Mouse (Mus musculus): ENCODE data around the gene Aldoc. TPM values are rescaled to one million over a fixed set of nuclear protein-coding genes. Genes with fewer than 3 reads are reported as not detected.

Aldoc gene
- polyA plus RNA-seq, 1 experiment from 2014 or later, result 10.2 TPM

GRCm38 (mm10) chr11:78328512-78329056 lies 5.8 kb downstream of the Aldoc start:
- under 1% methylated on average over 41 of the region's 41 CpGs for WGBS
- Histone ChIP-seq H3K27me3 (ENCODE audit: insufficient read depth, low read length) (no peaks in the 10 kb centered on the region), H3K9ac (replicated peaks; ENCODE audit: low read length) (peak overlapping the region; percentile 77), H3K9me3 (ENCODE audit: low read length) (no peaks in the 10 kb centered on the region), H3K36me3 (ENCODE audit: insufficient read depth, low read length) (no peaks in the 10 kb centered on the region), H3K4me3 (ENCODE audit: low read length) (peak overlapping the region; percentile 80), H3K4me1 (ENCODE audit: insufficient read depth, low read length) (peaks cover 7% of the 10 kb centered on the region; the same call in 1 of the 2 replicates), H3K27ac (ENCODE audit: low read length) (no peak overlapping the region), H3K4me2 (replicated peaks; ENCODE audit: low read depth, low read length) (peak overlapping the region; percentile 79)
- no peak for ATAC-seq (ENCODE audit: low FRiP score, low TSS enrichment)

GRCm38 (mm10) chr11:78332676-78333075 lies 9.9 kb downstream of the Aldoc start:
- H3K4me1 ChIP-seq (ENCODE audit: insufficient read depth, low read length), result peaks cover 7% of the 10 kb centered on the region; the same call in 1 of the 2 replicates
- peaks cover 11% of the 10 kb centered on the region for H3K36me3 ChIP-seq (ENCODE audit: insufficient read depth, low read length)
- no peak for ATAC-seq (ENCODE audit: low FRiP score, low TSS enrichment)
- H3K9ac ChIP-seq (replicated peaks; ENCODE audit: low read length), result no peak overlapping the region
- no peak overlapping the region for H3K4me3 ChIP-seq (ENCODE audit: low read length)
- H3K27ac ChIP-seq (ENCODE audit: low read length), result no peak overlapping the region
- H3K9me3 ChIP-seq (ENCODE audit: low read length), result no peaks in the 10 kb centered on the region
- no peak overlapping the region for H3K4me2 ChIP-seq (replicated peaks; ENCODE audit: low read depth, low read length)
- 90% methylated on average over 12 of the region's 12 CpGs for WGBS
- H3K27me3 ChIP-seq (ENCODE audit: insufficient read depth, low read length), result no peaks in the 10 kb centered on the region

DNA sequence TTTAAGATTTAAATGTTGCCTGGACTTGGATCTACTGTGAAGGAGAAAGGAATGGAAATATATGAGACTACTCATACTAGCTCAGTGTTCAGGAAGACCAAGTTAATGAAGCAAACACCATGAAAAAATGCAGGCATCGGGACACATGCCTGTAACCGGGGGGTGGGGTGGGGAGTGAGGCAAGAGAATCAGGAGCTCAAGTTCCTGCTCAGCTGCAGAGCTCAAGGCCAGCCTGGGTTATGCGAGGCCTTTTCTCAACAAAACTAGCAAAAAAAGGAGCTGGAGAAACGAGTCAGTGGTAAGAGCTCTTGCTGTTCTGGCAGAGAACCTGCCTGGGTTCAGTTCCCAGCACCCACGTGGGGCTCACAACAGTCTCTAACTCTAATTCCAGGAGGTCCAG lies 11.2 kb downstream of the Aldoc start:
- peaks cover 12% of the 10 kb centered on the region for H3K36me3 ChIP-seq (ENCODE audit: insufficient read depth, low read length)
- H3K9ac ChIP-seq (replicated peaks; ENCODE audit: low read length), result no peak overlapping the region
- ATAC-seq (ENCODE audit: low FRiP score, low TSS enrichment), result no peak
- 73% methylated on average over 5 of the region's 5 CpGs for WGBS
- H3K4me3 ChIP-seq (ENCODE audit: low read length), result no peak overlapping the region
- H3K27me3 ChIP-seq (ENCODE audit: insufficient read depth, low read length), result no peaks in the 10 kb centered on the region
- no peaks in the 10 kb centered on the region for H3K9me3 ChIP-seq (ENCODE audit: low read length)
- no peak overlapping the region for H3K27ac ChIP-seq (ENCODE audit: low read length)
- peaks cover 5% of the 10 kb centered on the region; the same call in 1 of the 2 replicates for H3K4me1 ChIP-seq (ENCODE audit: insufficient read depth, low read length)
- no peak overlapping the region for H3K4me2 ChIP-seq (replicated peaks; ENCODE audit: low read depth, low read length)

- Histone ChIP-seq H3K4me2 (replicated peaks; ENCODE audit: low read depth, low read length) (no peak overlapping the region), H3K9ac (replicated peaks; ENCODE audit: low read length) (no peak overlapping the region), H3K27me3 (ENCODE audit: insufficient read depth, low read length) (no peaks in the 10 kb centered on the region), H3K4me3 (ENCODE audit: low read length) (no peak overlapping the region), H3K27ac (ENCODE audit: low read length) (no peak overlapping the region), H3K9me3 (ENCODE audit: low read length) (no peaks in the 10 kb centered on the region), H3K36me3 (ENCODE audit: insufficient read depth, low read length) (peaks cover 18% of the 10 kb centered on the region), H3K4me1 (ENCODE audit: insufficient read depth, low read length) (no peaks in the 10 kb centered on the region)
- 93% methylated on average over 8 of the region's 8 CpGs for WGBS
- ATAC-seq (ENCODE audit: low FRiP score, low TSS enrichment), result no peak
Measured at GRCm38 (mm10) chr11:78337040-78337439, 14.3 kb downstream of the Aldoc start.

DNA sequence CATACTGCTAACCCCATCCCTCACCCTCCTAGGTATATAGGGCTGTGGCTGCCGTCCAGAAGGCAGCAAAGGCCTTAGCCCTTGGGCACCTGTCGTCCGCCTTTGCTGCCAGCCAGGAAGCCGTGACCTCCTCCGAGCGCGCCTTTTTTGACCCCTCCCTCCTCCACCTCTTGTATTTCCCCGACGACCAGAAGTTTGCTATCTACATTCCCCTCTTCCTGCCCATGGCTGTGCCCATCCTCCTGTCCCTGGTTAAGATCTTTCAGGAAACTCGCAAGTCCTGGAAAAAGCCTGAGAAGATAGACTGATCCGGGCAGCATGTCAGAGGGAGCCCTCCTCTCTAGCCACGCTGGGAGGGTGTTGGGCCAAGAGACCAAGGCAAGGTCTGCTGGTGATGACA lies 18.9 kb downstream of the Aldoc start:
- peaks cover 10% of the 10 kb centered on the region for H3K36me3 ChIP-seq (ENCODE audit: insufficient read depth, low read length)
- no peak overlapping the region for H3K4me3 ChIP-seq (ENCODE audit: low read length)
- H3K27me3 ChIP-seq (ENCODE audit: insufficient read depth, low read length), result no peaks in the 10 kb centered on the region
- no peak overlapping the region for H3K4me2 ChIP-seq (replicated peaks; ENCODE audit: low read depth, low read length)
- peaks cover 28% of the 10 kb centered on the region for H3K4me1 ChIP-seq (ENCODE audit: insufficient read depth, low read length)
- H3K9me3 ChIP-seq (ENCODE audit: low read length), result no peaks in the 10 kb centered on the region
- WGBS, result 73% methylated on average over 12 of the region's 12 CpGs
- no peak for ATAC-seq (ENCODE audit: low FRiP score, low TSS enrichment)
- no peak overlapping the region for H3K27ac ChIP-seq (ENCODE audit: low read length)
- H3K9ac ChIP-seq (replicated peaks; ENCODE audit: low read length), result no peak overlapping the region

DNA sequence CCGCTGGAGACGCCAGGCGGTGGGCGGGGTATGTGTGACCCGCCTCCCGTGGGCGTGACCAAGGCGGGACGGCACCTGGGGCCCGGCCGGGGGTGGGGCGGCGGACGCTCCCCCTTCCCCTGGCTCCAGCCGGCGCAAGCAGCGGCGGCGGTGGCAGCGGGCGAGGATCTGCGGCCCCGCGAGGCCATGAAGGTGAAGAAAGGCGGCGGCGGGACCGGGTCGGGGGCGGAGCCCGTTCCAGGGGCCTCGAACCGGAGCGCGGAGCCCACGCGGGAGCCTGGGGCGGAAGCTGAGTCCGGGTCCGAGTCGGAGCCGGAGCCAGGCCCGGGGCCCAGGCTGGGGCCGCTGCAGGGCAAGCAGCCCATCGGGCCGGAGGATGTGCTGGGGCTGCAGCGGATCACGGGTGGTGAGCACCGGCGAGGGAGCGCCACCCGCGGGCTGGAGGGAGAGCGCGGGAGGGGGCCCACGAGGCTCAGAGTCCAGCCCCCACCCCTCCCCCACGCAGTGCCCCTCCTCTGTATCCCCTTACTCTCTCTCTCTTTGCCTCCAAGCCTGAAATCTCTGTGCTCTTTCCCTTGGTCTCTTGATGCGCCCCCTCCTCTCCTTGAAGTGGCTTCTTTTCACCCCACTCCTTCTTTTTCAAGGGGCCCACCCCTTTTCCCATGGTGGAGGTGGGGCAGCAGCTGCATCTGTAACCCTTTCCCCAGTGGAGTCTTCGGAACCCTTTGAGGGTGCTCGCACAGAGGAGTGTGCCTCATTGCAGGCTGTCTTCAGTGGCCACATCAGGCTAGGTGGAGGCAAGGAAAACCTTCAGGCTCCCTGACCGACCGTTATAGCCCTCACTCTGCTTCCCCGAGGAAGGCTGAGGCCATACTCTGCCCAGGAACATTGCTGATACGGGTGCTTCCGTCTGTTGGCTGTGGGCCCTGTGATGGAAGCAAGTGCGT lies 20.9 kb downstream of the Aldoc start, which contains the start of gene Unc119:
Unc119 (plus strand) TSS at position 102 of the 947 bp plus-strand sequence.
- WGBS, result under 1% methylated on average over 60 of the region's 66 CpGs
- peak within 1 kb of the TSS; percentile 77 for H3K9ac ChIP-seq (replicated peaks; ENCODE audit: low read length)
- peaks cover 31% of the 10 kb centered on the region for H3K4me1 ChIP-seq (ENCODE audit: insufficient read depth, low read length)
- H3K4me2 ChIP-seq (replicated peaks; ENCODE audit: low read depth, low read length), result peak within 1 kb of the TSS; percentile 80
- no peaks in the 10 kb centered on the region for H3K27me3 ChIP-seq (ENCODE audit: insufficient read depth, low read length)
- H3K4me3 ChIP-seq (ENCODE audit: low read length), result peak within 1 kb of the TSS; percentile 75
- H3K27ac ChIP-seq (ENCODE audit: low read length), result peak within 1 kb of the TSS; percentile 67
- no peaks in the 10 kb centered on the region for H3K9me3 ChIP-seq (ENCODE audit: low read length)
- peak; percentile 73 for ATAC-seq (ENCODE audit: low FRiP score, low TSS enrichment)
- H3K36me3 ChIP-seq (ENCODE audit: insufficient read depth, low read length), result peaks cover 11% of the 10 kb centered on the region; the same call in 1 of the 2 replicates

- peak overlapping the region; percentile 77 for H3K9ac ChIP-seq (replicated peaks; ENCODE audit: low read length)
- H3K36me3 ChIP-seq (ENCODE audit: insufficient read depth, low read length), result peaks cover 10% of the 10 kb centered on the region; the same call in 1 of the 2 replicates
- H3K4me1 ChIP-seq (ENCODE audit: insufficient read depth, low read length), result peaks cover 31% of the 10 kb centered on the region
- WGBS, result 76% methylated on average over 6 of the region's 6 CpGs
- H3K4me3 ChIP-seq (ENCODE audit: low read length), result peak overlapping the region; percentile 75
- peak overlapping the region; percentile 80 for H3K4me2 ChIP-seq (replicated peaks; ENCODE audit: low read depth, low read length)
- no peaks in the 10 kb centered on the region for H3K9me3 ChIP-seq (ENCODE audit: low read length)
- no peak overlapping the region; the same call in 1 of the 2 replicates for H3K27ac ChIP-seq (ENCODE audit: low read length)
- no peak for ATAC-seq (ENCODE audit: low FRiP score, low TSS enrichment)
- no peaks in the 10 kb centered on the region for H3K27me3 ChIP-seq (ENCODE audit: insufficient read depth, low read length)
Measured at GRCm38 (mm10) chr11:78344328-78344889, 21.6 kb downstream of the Aldoc start.

- no peak overlapping the region for H3K27ac ChIP-seq (ENCODE audit: low read length)
- peak overlapping the region; percentile 80; the same call in 1 of the 2 replicates for H3K4me2 ChIP-seq (replicated peaks; ENCODE audit: low read depth, low read length)
- no peaks in the 10 kb centered on the region for H3K27me3 ChIP-seq (ENCODE audit: insufficient read depth, low read length)
- no peaks in the 10 kb centered on the region for H3K9me3 ChIP-seq (ENCODE audit: low read length)
- H3K4me1 ChIP-seq (ENCODE audit: insufficient read depth, low read length), result peaks cover 37% of the 10 kb centered on the region
- peak overlapping the region; percentile 3; the same call in 1 of the 2 replicates for H3K9ac ChIP-seq (replicated peaks; ENCODE audit: low read length)
- peak; percentile 22; the same call in 1 of the 2 replicates for ATAC-seq (ENCODE audit: low FRiP score, low TSS enrichment)
- WGBS, result 45% methylated on average over 8 of the region's 8 CpGs
- peaks cover 9% of the 10 kb centered on the region; the same call in 1 of the 2 replicates for H3K36me3 ChIP-seq (ENCODE audit: insufficient read depth, low read length)
- peak overlapping the region; percentile 75; the same call in 1 of the 2 replicates for H3K4me3 ChIP-seq (ENCODE audit: low read length)
Measured at GRCm38 (mm10) chr11:78344890-78345715, 22.3 kb downstream of the Aldoc start.

DNA sequence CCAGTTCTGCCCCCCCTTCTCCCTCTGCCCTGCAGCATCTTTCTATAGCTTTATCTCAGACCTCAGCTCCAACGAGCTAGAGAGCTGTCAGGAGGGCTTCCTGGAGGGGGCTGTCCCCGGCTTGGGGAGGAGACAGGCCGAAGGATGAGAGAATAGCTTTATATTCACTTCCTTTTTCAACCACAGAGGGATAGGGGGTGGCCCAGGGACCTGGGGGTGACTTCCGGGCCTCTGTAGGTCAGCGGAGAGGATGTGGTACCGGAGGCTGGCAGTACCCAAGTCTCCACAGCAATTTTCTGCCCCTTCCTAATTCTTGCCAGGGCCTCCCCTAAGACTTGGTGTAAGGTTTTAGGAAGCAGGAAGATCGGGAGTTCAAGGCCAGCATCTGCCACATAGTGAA lies 23.0 kb downstream of the Aldoc start:
- ATAC-seq (ENCODE audit: low FRiP score, low TSS enrichment), result no peak
- WGBS, result 75% methylated on average over 7 of the region's 7 CpGs
- H3K36me3 ChIP-seq (ENCODE audit: insufficient read depth, low read length), result peaks cover 7% of the 10 kb centered on the region; the same call in 1 of the 2 replicates
- H3K27me3 ChIP-seq (ENCODE audit: insufficient read depth, low read length), result no peaks in the 10 kb centered on the region
- peaks cover 37% of the 10 kb centered on the region for H3K4me1 ChIP-seq (ENCODE audit: insufficient read depth, low read length)
- H3K4me2 ChIP-seq (replicated peaks; ENCODE audit: low read depth, low read length), result no peak overlapping the region
- H3K9ac ChIP-seq (replicated peaks; ENCODE audit: low read length), result no peak overlapping the region
- no peaks in the 10 kb centered on the region for H3K9me3 ChIP-seq (ENCODE audit: low read length)
- H3K4me3 ChIP-seq (ENCODE audit: low read length), result no peak overlapping the region
- H3K27ac ChIP-seq (ENCODE audit: low read length), result no peak overlapping the region
